Mouse (Mus musculus): ENCODE measurements at regions not wholly inside any gene's neighbourhood (a gene's known extent, or its start where the extent isn't known, plus 50 kb on each side); places are given as distances from the start of the nearest gene placed in this dataset.
A peak's percentile ranks its signal among the peaks of the same experiment; 100 is the strongest.

DNA sequence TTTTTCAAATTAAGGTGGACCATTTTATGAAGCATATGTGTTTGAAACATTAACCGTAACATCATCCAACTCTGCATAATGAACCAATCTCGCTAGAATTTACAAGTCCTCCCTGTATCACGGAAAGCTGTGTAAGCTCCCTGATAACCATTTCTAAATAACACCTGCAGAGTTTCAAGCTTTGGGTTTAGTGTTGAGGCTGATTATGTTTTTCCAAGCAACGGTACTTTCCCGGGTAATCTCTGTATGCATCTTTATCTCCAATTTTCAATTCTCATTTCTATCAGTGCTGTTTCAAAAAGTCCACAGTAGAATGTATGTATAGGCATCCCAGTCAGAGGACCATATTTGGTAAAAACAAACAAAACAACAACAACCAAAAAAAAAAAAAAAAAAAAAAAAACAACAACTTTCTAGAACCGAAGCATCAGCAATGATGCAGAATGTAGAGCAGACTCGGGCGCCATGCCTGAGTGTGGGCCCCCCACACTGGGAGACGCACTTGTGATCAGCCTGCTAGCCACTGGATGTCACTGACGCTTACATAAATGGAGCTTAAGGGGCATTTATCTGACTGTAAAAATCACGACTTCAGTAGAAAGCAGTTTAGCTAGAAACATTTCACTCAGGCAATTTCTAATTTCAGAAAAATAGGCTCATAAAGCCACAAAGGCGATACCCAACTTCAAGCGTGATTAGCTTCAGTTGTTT lies 464.7 kb downstream of the Gtdc1 start:
- 72% methylated on average over 13 of the region's 13 CpGs for WGBS
- H3K4me3 ChIP-seq: no peak overlapping the region
- no peak overlapping the region for H3K4me2 ChIP-seq
- H3K27me3 ChIP-seq: no peaks in the 10 kb centered on the region
- H3K27ac ChIP-seq: no peak overlapping the region
- H3K9ac ChIP-seq: no peak overlapping the region
- H3K36me3 ChIP-seq: no peaks in the 10 kb centered on the region
- H3K9me3 ChIP-seq: no peaks in the 10 kb centered on the region
- H3K4me1 ChIP-seq: 0 out of 2 replicates have a peak, but pooled peaks cover 10% of the 10 kb centered on the region
- ATAC-seq (ENCODE audit: borderline replicate concordance, extremely low read depth, low FRiP score, low TSS enrichment): no peak

DNA sequence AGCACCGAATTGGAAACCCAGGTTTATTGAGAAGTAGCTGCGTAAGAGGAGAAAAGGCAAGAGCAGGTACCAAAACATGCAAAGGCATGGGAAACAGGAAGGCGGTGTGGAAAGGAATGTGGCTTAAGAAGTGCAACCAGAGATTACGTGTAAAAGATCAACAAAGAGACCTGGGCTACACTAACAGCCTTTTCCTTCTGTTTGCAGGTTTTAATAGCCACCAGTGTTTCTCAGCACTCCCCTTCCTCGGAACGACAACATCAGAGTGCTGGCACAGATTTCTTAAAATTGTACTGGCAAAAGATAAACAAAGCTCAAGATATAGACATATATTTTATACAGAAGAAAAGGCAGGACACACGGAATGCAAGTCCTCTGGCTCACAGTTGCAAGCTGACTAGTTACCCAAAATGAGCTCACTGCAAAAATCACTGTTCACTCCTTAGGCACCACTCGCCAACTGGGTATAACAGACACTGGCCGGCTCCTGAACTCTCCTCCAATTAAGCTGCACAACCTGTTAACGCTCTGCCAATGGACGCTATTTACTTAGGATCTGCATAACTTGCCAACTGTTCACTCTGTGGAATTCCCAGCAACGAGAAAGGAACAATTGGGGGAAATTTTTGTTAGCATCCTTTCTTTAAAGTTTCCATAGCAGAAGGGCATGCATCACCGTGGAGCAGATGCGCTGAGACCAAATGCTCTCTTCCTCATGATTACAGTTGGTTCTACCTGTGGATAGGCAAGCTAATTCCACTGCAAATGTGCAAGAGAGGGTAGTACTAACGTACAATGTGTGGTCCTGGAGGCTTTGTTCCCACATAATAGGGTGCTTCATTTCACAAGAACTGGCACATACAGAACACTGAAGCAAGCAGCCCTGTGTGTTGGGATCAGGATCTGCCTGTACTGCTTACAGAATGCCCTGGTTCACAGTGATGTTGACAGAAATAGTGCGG lies 465.9 kb downstream of the Gtdc1 start:
- Histone ChIP-seq H3K27me3 (no peaks in the 10 kb centered on the region), H3K27ac (peak overlapping the region; percentile 34; the same call in 1 of the 2 replicates), H3K4me2 (no peak overlapping the region; the same call in 1 of the 2 replicates), H3K9me3 (no peaks in the 10 kb centered on the region), H3K9ac (no peak overlapping the region), H3K36me3 (no peaks in the 10 kb centered on the region), H3K4me3 (no peak overlapping the region), H3K4me1 (0 out of 2 replicates have a peak, but pooled peaks cover 10% of the 10 kb centered on the region)
- no peak for ATAC-seq (ENCODE audit: borderline replicate concordance, extremely low read depth, low FRiP score, low TSS enrichment)
- WGBS: 42% methylated on average over 16 of the region's 16 CpGs

DNA sequence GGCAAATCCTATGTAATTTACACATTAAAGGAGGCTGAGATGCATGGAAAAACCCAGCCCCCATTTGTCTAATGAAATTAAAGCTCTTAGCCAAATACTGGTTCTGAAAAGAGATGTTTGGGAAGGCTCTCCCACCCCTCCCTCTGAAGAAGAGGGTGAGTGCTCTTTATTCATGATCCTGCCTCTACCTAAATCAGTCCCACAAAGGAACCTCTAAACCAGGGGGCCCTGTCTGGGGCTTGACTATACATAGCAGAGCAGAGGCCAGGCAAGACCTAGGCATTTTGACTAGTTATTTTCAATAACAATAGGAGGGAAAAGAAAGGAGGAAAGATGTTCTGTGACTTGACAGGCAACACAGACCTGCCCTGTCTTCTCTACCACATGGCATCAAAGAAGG lies 478.0 kb downstream of the Gtdc1 start:
- no peak for ATAC-seq (ENCODE audit: borderline replicate concordance, extremely low read depth, low FRiP score, low TSS enrichment)
- Histone ChIP-seq H3K27ac (no peak overlapping the region), H3K27me3 (no peaks in the 10 kb centered on the region)

More for the DNA sequence above, 478.0 kb downstream of the Gtdc1 start:
- H3K4me1 ChIP-seq: no peaks in the 10 kb centered on the region
- no peak overlapping the region for H3K9ac ChIP-seq
- no peak overlapping the region for H3K4me3 ChIP-seq
- no peaks in the 10 kb centered on the region for H3K36me3 ChIP-seq
- H3K9me3 ChIP-seq: no peaks in the 10 kb centered on the region
- no peak overlapping the region for H3K4me2 ChIP-seq
